Mouse (Mus musculus): ENCODE results near the gene Kat5. TPM values are rescaled to one million over a fixed set of nuclear protein-coding genes. Genes with fewer than 3 reads are reported as not detected.

Gene Kat5
- polyA plus RNA-seq, 2 experiments, result 27.4 to 115 TPM

DNA sequence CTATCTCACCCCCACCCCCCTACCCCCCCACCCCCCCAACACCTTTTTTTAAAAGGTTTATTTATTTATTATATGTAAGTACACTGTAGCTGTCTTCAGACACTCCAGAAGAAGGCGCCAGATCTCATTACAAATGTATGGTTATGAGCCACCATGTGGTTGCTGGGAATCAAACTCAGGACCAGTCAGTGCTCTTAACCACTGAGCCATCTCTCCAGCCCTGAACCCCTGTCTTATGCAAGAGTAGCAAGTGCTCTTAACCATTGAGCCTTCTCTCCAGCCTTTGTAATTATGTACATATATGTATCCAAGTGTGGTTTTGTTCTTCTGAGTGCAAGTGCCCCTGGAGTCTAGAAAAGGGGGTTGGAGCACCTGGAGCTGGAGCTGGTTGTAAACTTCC, 1.9 kb upstream of the Kat5 start:
- peaks cover 20% of the 10 kb centered on the region for H3K36me3 ChIP-seq (ENCODE audit: control insufficient read depth, insufficient read depth, low read length)
- no peak for TF ChIP-seq POLR2A (IDR thresholded peaks at IDR 0.05; ENCODE audit: borderline replicate concordance, extremely low read depth, insufficient read depth, insufficient read length)
- H3K27ac ChIP-seq (replicated peaks; ENCODE audit: low read depth, low read length), result no peak overlapping the region
- H3K4me3 ChIP-seq (replicated peaks; ENCODE audit: low read length), result no peak overlapping the region
- no peak for DNase-seq (ENCODE audit: low spot score)
- H3K4me2 ChIP-seq (replicated peaks; ENCODE audit: low read depth, low read length, severe bottlenecking), result no peak overlapping the region
- H3K9ac ChIP-seq (ENCODE audit: low read depth, low read length, severe bottlenecking), result no peak overlapping the region
- no peaks in the 10 kb centered on the region for H3K27me3 ChIP-seq (ENCODE audit: control insufficient read depth, insufficient read depth, low read length)
- 94% methylated on average over 1 of the region's 1 CpGs for WGBS
- H3K9me3 ChIP-seq (ENCODE audit: control insufficient read depth, low read length), result no peaks in the 10 kb centered on the region
- ATAC-seq (ENCODE audit: low FRiP score, low read depth), result no peak
- peaks cover 17% of the 10 kb centered on the region for H3K4me1 ChIP-seq (ENCODE audit: control insufficient read depth, insufficient read depth, low read length)

- H3K27me3 ChIP-seq (ENCODE audit: control insufficient read depth, insufficient read depth, low read length), result no peaks in the 10 kb centered on the region
- DNase-seq (ENCODE audit: low spot score), result no peak
- peak overlapping the region; percentile 85 for H3K9ac ChIP-seq (ENCODE audit: low read depth, low read length, severe bottlenecking)
- no peak for TF ChIP-seq POLR2A (IDR thresholded peaks at IDR 0.05; ENCODE audit: borderline replicate concordance, extremely low read depth, insufficient read depth, insufficient read length)
- H3K36me3 ChIP-seq (ENCODE audit: control insufficient read depth, insufficient read depth, low read length), result peaks cover 48% of the 10 kb centered on the region
- no peaks in the 10 kb centered on the region for H3K9me3 ChIP-seq (ENCODE audit: control insufficient read depth, low read length)
- peaks cover 17% of the 10 kb centered on the region for H3K4me1 ChIP-seq (ENCODE audit: control insufficient read depth, insufficient read depth, low read length)
- ATAC-seq (ENCODE audit: low FRiP score, low read depth), result no peak
- 54% methylated on average over 10 of the region's 10 CpGs for WGBS
- peak overlapping the region; percentile 76 for H3K4me3 ChIP-seq (replicated peaks; ENCODE audit: low read length)
- peak overlapping the region; percentile 99 for H3K27ac ChIP-seq (replicated peaks; ENCODE audit: low read depth, low read length)
- H3K4me2 ChIP-seq (replicated peaks; ENCODE audit: low read depth, low read length, severe bottlenecking), result peak overlapping the region; percentile 61
Measured at GRCm38 (mm10) chr19:5609171-5609546, 878 bp downstream of the Kat5 start.

DNA sequence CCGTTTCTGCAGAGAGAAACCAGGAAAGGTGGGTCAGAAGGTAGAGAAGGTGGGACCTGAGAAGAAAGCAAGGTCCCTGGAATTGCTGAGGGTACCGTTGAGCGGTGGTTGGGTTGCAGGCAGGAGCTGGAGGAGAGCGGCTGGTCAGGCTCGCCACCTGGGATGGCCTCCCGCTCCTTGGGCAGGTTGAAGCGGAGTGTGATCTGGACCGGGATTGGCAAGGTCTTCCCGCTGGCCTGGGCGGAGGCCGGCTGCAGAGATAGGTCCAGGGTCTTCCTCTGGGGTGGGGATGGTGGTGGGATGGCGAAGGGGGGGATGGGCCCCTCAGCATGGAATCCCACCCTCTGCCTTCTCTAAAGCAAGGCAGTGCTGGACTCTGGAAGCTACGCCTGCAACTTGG, 1.3 kb downstream of the Kat5 start:
- no peak overlapping the region for H3K9ac ChIP-seq (ENCODE audit: low read depth, low read length, severe bottlenecking)
- peaks cover 53% of the 10 kb centered on the region for H3K36me3 ChIP-seq (ENCODE audit: control insufficient read depth, insufficient read depth, low read length)
- H3K4me2 ChIP-seq (replicated peaks; ENCODE audit: low read depth, low read length, severe bottlenecking), result peak overlapping the region; percentile 61
- DNase-seq (ENCODE audit: low spot score), result no peak
- no peaks in the 10 kb centered on the region for H3K27me3 ChIP-seq (ENCODE audit: control insufficient read depth, insufficient read depth, low read length)
- TF ChIP-seq POLR2A (IDR thresholded peaks at IDR 0.05; ENCODE audit: borderline replicate concordance, extremely low read depth, insufficient read depth, insufficient read length), result no peak
- no peak for ATAC-seq (ENCODE audit: low FRiP score, low read depth)
- H3K4me1 ChIP-seq (ENCODE audit: control insufficient read depth, insufficient read depth, low read length), result peaks cover 17% of the 10 kb centered on the region
- H3K4me3 ChIP-seq (replicated peaks; ENCODE audit: low read length), result peak overlapping the region; percentile 76
- H3K9me3 ChIP-seq (ENCODE audit: control insufficient read depth, low read length), result no peaks in the 10 kb centered on the region
- no peak overlapping the region for H3K27ac ChIP-seq (replicated peaks; ENCODE audit: low read depth, low read length)
- 98% methylated on average over 10 of the region's 13 CpGs for WGBS

GRCm38 (mm10) chr19:5607705-5608410, 2.2 kb downstream of the Kat5 start:
- no peaks in the 10 kb centered on the region for H3K27me3 ChIP-seq (ENCODE audit: control insufficient read depth, insufficient read depth, low read length)
- no peaks in the 10 kb centered on the region for H3K9me3 ChIP-seq (ENCODE audit: control insufficient read depth, low read length)
- ATAC-seq (ENCODE audit: low FRiP score, low read depth) (no peak), DNase-seq (ENCODE audit: low spot score) (no peak)
- H3K27ac ChIP-seq (replicated peaks; ENCODE audit: low read depth, low read length), result no peak overlapping the region
- WGBS, result 95% methylated on average over 26 of the region's 26 CpGs
- peaks cover 22% of the 10 kb centered on the region for H3K4me1 ChIP-seq (ENCODE audit: control insufficient read depth, insufficient read depth, low read length)
- no peak overlapping the region for H3K9ac ChIP-seq (ENCODE audit: low read depth, low read length, severe bottlenecking)
- no peak overlapping the region for H3K4me3 ChIP-seq (replicated peaks; ENCODE audit: low read length)
- TF ChIP-seq POLR2A (IDR thresholded peaks at IDR 0.05; ENCODE audit: borderline replicate concordance, extremely low read depth, insufficient read depth, insufficient read length), result no peak
- H3K36me3 ChIP-seq (ENCODE audit: control insufficient read depth, insufficient read depth, low read length), result peaks cover 61% of the 10 kb centered on the region
- H3K4me2 ChIP-seq (replicated peaks; ENCODE audit: low read depth, low read length, severe bottlenecking), result no peak overlapping the region

DNA sequence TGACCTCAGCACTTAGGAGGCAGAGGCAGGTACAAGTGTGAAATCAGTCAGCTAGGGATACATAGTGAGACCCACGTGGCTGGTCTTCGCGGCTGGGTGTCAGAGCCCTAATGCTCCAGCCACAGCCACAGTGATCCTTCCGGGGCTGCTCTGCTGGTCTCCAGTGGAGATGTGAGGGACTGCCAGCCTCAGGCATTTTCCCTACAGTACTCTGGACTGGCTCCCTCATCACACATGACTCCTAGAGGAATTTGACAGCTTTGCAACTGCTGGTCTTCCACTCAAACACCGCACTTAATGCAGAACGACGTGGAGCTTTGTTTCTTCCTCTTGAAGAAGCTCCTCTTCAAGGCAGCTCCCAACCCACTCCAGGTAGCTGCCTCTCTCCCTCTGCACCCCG, 3.8 kb downstream of the Kat5 start:
- no peak for TF ChIP-seq POLR2A (IDR thresholded peaks at IDR 0.05; ENCODE audit: borderline replicate concordance, extremely low read depth, insufficient read depth, insufficient read length)
- H3K4me3 ChIP-seq (replicated peaks; ENCODE audit: low read length), result no peak overlapping the region
- H3K4me1 ChIP-seq (ENCODE audit: control insufficient read depth, insufficient read depth, low read length), result peaks cover 27% of the 10 kb centered on the region
- DNase-seq (ENCODE audit: low spot score), result no peak
- no peak overlapping the region for H3K27ac ChIP-seq (replicated peaks; ENCODE audit: low read depth, low read length)
- no peaks in the 10 kb centered on the region for H3K9me3 ChIP-seq (ENCODE audit: control insufficient read depth, low read length)
- WGBS, result 83% methylated on average over 8 of the region's 8 CpGs
- H3K9ac ChIP-seq (ENCODE audit: low read depth, low read length, severe bottlenecking), result no peak overlapping the region
- peaks cover 61% of the 10 kb centered on the region for H3K36me3 ChIP-seq (ENCODE audit: control insufficient read depth, insufficient read depth, low read length)
- no peak for ATAC-seq (ENCODE audit: low FRiP score, low read depth)
- H3K4me2 ChIP-seq (replicated peaks; ENCODE audit: low read depth, low read length, severe bottlenecking), result no peak overlapping the region
- H3K27me3 ChIP-seq (ENCODE audit: control insufficient read depth, insufficient read depth, low read length), result no peaks in the 10 kb centered on the region

Measured in limb, embryonic 14.5 days (tissue).